Mouse (Mus musculus) MEL (cell line): ENCODE data around the gene Ifi47. TPM values are rescaled to one million over a fixed set of nuclear protein-coding genes. Genes with fewer than 3 reads are reported as not detected.

Source experiments
- DNase-seq: peaks from one replicate; pipeline ENCODE4 v3.0.0; 2011; ENCODE audit warnings: low read depth, low spot score
- H3K27ac ChIP-seq: 2 replicates; pipeline ENCODE4 v1.5.1; 2012; ENCODE audit warnings: low read depth, mild to moderate bottlenecking, control low read depth, low read length, moderate library complexity; ENCODE audit not compliant: control insufficient read depth
- H3K27me3 ChIP-seq, 2 experiments: fragments of 150-350 bp in 1 of 2; sonication (generic) in 1 of 2; 2 replicates each; pipeline ENCODE4 v1.6.1; 2012; ENCODE audit warnings: low read length in 2 of 2, mild to moderate bottlenecking in 2 of 2, improper control_type of control experiment in 1 of 2, moderate library complexity in 1 of 2; ENCODE audit not compliant: insufficient read depth in 2 of 2, control insufficient read depth in 1 of 2
- H3K36me3 ChIP-seq, 2 experiments: 2 replicates each; pipeline ENCODE4 v1.6.1; 2012 to 2014; ENCODE audit warnings: low read length in 2 of 2, improper control_type of control experiment in 1 of 2, inconsistent platforms in 1 of 2, mild to moderate bottlenecking in 1 of 2; ENCODE audit not compliant: insufficient read depth in 2 of 2, control insufficient read depth in 1 of 2
- H3K4me1 ChIP-seq, 2 experiments: fragments of 150-350 bp in 1 of 2; sonication (generic) in 1 of 2; 2 replicates each; pipeline ENCODE4 v1.6.1; 2012; ENCODE audit warnings: low read length in 2 of 2, improper control_type of control experiment in 1 of 2, mild to moderate bottlenecking in 1 of 2; ENCODE audit not compliant: insufficient read depth in 2 of 2, control insufficient read depth in 1 of 2
- H3K4me3 ChIP-seq, 2 experiments: fragments of 150-350 bp in 1 of 2; sonication (generic) in 1 of 2; 2 replicates each; pipeline ENCODE4 v1.5.1; 2012; ENCODE audit warnings: low read depth in 2 of 2, low read length in 2 of 2, mild to moderate bottlenecking in 2 of 2, moderate library complexity in 2 of 2, control low read depth in 1 of 2, improper control_type of control experiment in 1 of 2; ENCODE audit not compliant: control insufficient read depth in 1 of 2, insufficient read depth in 1 of 2
- H3K79me2 ChIP-seq: 2 replicates; pipeline ENCODE4 v1.6.1; 2012; ENCODE audit warnings: mild to moderate bottlenecking, low read length, moderate library complexity; ENCODE audit not compliant: control insufficient read depth, poor library complexity, insufficient read depth
- H3K9ac ChIP-seq: 2 replicates; pipeline ENCODE4 v1.6.1; 2012; ENCODE audit warnings: low read depth, mild to moderate bottlenecking, control low read depth, low read length, moderate library complexity; ENCODE audit not compliant: control insufficient read depth, poor library complexity, severe bottlenecking
- H3K9me3 ChIP-seq: fragments of 150-350 bp; sonication (generic); replicated peaks from 2 replicates; pipeline ENCODE4 v1.6.1; 2012; ENCODE audit warnings: mild to moderate bottlenecking, low read length, improper control_type of control experiment, moderate library complexity; ENCODE audit not compliant: insufficient read depth
- BHLHE40 ChIP-seq: IDR thresholded peaks from 2 replicates; pipeline ENCODE4 v1.6.1; 2012; ENCODE audit warnings: low read depth, mild to moderate bottlenecking, inconsistent platforms, low read length, improper control_type of control experiment, borderline replicate concordance
- CHD2 ChIP-seq: IDR thresholded peaks from 2 replicates; pipeline ENCODE4 v1.6.1; 2011; ENCODE audit warnings: low read length, improper control_type of control experiment
- CTCF ChIP-seq, 3 experiments: IDR thresholded peaks in 2 of 3; conservative IDR thresholded peaks in 1 of 3; 2 replicates each; pipeline ENCODE4 v1.5.1; 2011 to 2012; ENCODE audit warnings: low read length in 3 of 3, low read depth in 2 of 3, mild to moderate bottlenecking in 2 of 3, improper control_type of control experiment in 1 of 3, inconsistent platforms in 1 of 3, mixed read lengths in 1 of 3, moderate library complexity in 1 of 3; ENCODE audit not compliant: control insufficient read depth in 1 of 3, insufficient read depth in 1 of 3, poor library complexity in 1 of 3, severe bottlenecking in 1 of 3
- E2F4 ChIP-seq: IDR thresholded peaks from 2 replicates; pipeline ENCODE4 v1.6.1; 2011; ENCODE audit warnings: low read depth, low read length, improper control_type of control experiment, borderline replicate concordance
- ELF1 ChIP-seq: IDR thresholded peaks from 2 replicates; pipeline ENCODE4 v1.6.1; 2014; ENCODE audit warnings: low read depth, mild to moderate bottlenecking, inconsistent platforms, low read length, improper control_type of control experiment, moderate library complexity
- ETS1 ChIP-seq: IDR thresholded peaks from 2 replicates; pipeline ENCODE4 v1.6.1; 2012; ENCODE audit warnings: low read depth, mild to moderate bottlenecking, inconsistent platforms, low read length, improper control_type of control experiment, moderate library complexity
- GABPA ChIP-seq: IDR thresholded peaks from 2 replicates; pipeline ENCODE4 v1.6.1; 2012; ENCODE audit warnings: low read depth, mild to moderate bottlenecking, inconsistent platforms, low read length, improper control_type of control experiment, moderate library complexity
- GATA1 ChIP-seq: IDR thresholded peaks from 2 replicates; pipeline ENCODE4 v1.6.1; 2011; ENCODE audit warnings: low read depth, low read length, improper control_type of control experiment
- JUND ChIP-seq: IDR thresholded peaks from 2 replicates; pipeline ENCODE4 v1.6.1; 2011; ENCODE audit warnings: low read depth, mild to moderate bottlenecking, improper control_type of control experiment, low read length
- MAFK ChIP-seq: IDR thresholded peaks from 2 replicates; pipeline ENCODE4 v1.6.1; 2011; ENCODE audit warnings: low read depth, mild to moderate bottlenecking, low read length, improper control_type of control experiment, borderline replicate concordance
- MAZ ChIP-seq: IDR thresholded peaks from 2 replicates; pipeline ENCODE4 v1.6.1; 2012; ENCODE audit warnings: low read depth, mild to moderate bottlenecking, inconsistent platforms, low read length, improper control_type of control experiment
- MYC ChIP-seq: IDR thresholded peaks from 2 replicates; pipeline ENCODE4 v1.6.1; 2011; ENCODE audit warnings: low read depth, mild to moderate bottlenecking, low read length, improper control_type of control experiment, moderate library complexity
- NRF1 ChIP-seq: IDR thresholded peaks from 2 replicates; pipeline ENCODE4 v1.6.1; 2014; ENCODE audit warnings: low read depth, mild to moderate bottlenecking, inconsistent platforms, low read length, improper control_type of control experiment, moderate library complexity; ENCODE audit not compliant: poor library complexity, insufficient read depth, severe bottlenecking
- POLR2A ChIP-seq, 2 experiments: IDR thresholded peaks; 2 replicates each; pipeline ENCODE4 v1.6.1; 2011 to 2012; ENCODE audit warnings: low read length in 2 of 2, mild to moderate bottlenecking in 2 of 2, control low read depth in 1 of 2, improper control_type of control experiment in 1 of 2, low read depth in 1 of 2, moderate library complexity in 1 of 2; ENCODE audit not compliant: control insufficient read depth in 1 of 2, insufficient read depth in 1 of 2, poor library complexity in 1 of 2
- POLR2AphosphoS2 ChIP-seq: IDR thresholded peaks from 2 replicates; pipeline ENCODE4 v1.6.1; 2011; ENCODE audit warnings: low read length, improper control_type of control experiment
- RAD21 ChIP-seq: IDR thresholded peaks from 2 replicates; pipeline ENCODE4 v1.6.1; 2011; ENCODE audit warnings: mild to moderate bottlenecking, low read depth, low read length, improper control_type of control experiment
- RCOR1 ChIP-seq: IDR thresholded peaks from 2 replicates; pipeline ENCODE4 v1.6.1; 2012; ENCODE audit warnings: low read depth, mild to moderate bottlenecking, inconsistent platforms, low read length, improper control_type of control experiment
- SIN3A ChIP-seq: IDR thresholded peaks from 2 replicates; pipeline ENCODE4 v1.6.1; 2012; ENCODE audit warnings: low read length, improper control_type of control experiment, inconsistent platforms
- SMC3 ChIP-seq: IDR thresholded peaks from 2 replicates; pipeline ENCODE4 v1.6.1; 2011; ENCODE audit warnings: low read depth, low read length, improper control_type of control experiment
- TAL1 ChIP-seq: IDR thresholded peaks from 2 replicates; pipeline ENCODE4 v1.6.1; 2012; ENCODE audit warnings: mild to moderate bottlenecking, inconsistent platforms, low read length, moderate library complexity, mixed read lengths
- TBP ChIP-seq: IDR thresholded peaks from 2 replicates; pipeline ENCODE4 v1.8.0; 2011; ENCODE audit warnings: low read depth, low read length, improper control_type of control experiment
- TCF12 ChIP-seq: IDR thresholded peaks from 2 replicates; pipeline ENCODE4 v1.6.1; 2014; ENCODE audit warnings: low read depth, mild to moderate bottlenecking, inconsistent platforms, low read length, improper control_type of control experiment, moderate library complexity
- USF1 ChIP-seq: IDR thresholded peaks from 2 replicates; pipeline ENCODE4 v1.6.1; 2014; ENCODE audit warnings: low read depth, mild to moderate bottlenecking, inconsistent platforms, low read length, improper control_type of control experiment, moderate library complexity
- ZC3H11A ChIP-seq: IDR thresholded peaks from 2 replicates; pipeline ENCODE4 v1.6.1; 2012; ENCODE audit warnings: low read depth, mild to moderate bottlenecking, inconsistent platforms, low read length, improper control_type of control experiment
- ZKSCAN1 ChIP-seq: IDR thresholded peaks from 2 replicates; pipeline ENCODE4 v1.6.1; 2012; ENCODE audit warnings: low read depth, mild to moderate bottlenecking, inconsistent platforms, low read length, improper control_type of control experiment, moderate library complexity
- ZMIZ1 ChIP-seq: IDR thresholded peaks from 2 replicates; pipeline ENCODE4 v1.6.1; 2012; ENCODE audit warnings: low read depth, mild to moderate bottlenecking, inconsistent platforms, low read length, improper control_type of control experiment, moderate library complexity
- ZNF384 ChIP-seq: IDR thresholded peaks from 2 replicates; pipeline ENCODE4 v1.6.1; 2012; ENCODE audit warnings: low read depth, mild to moderate bottlenecking, inconsistent platforms, low read length, improper control_type of control experiment
- polyA plus RNA-seq, 2 experiments: library from polyadenylated mRNA; stranded (reverse) in 1 of 2; unstranded in 1 of 2; fragments of >175 nt in 1 of 2; fragments of >200 nt in 1 of 2; gene quantifications; 2 replicates each; pipeline versions ENCODE4 v1.2.1 to v1.2.4; 2012; ENCODE audit warnings: low replicate concordance in 2 of 2, low read depth in 1 of 2; ENCODE audit not compliant: insufficient read length in 2 of 2, insufficient read depth in 1 of 2, missing spikeins in 1 of 2
- total RNA-seq: library from RNA; depleted of rRNA; stranded (reverse); fragments of 300-350 nt; gene quantifications from 2 replicates; pipeline ENCODE4 v1.2.3, GENCODE M21; 2012

Ifi47 gene
- total and polyA plus RNA-seq, 3 experiments, result 26.4 to 35.2 TPM; not detected in 1

- TF ChIP-seq GABPA, result no peak
- TF ChIP-seq GATA1, result peak; percentile 59
- no peak for TF ChIP-seq TBP
- TF ChIP-seq NRF1, result no peak
- TF ChIP-seq ZC3H11A, result no peak
- no peak for TF ChIP-seq MAFK
- no peak for TF ChIP-seq SMC3
- TF ChIP-seq BHLHE40, result no peak
- no peak for TF ChIP-seq ZNF384
- peak; percentile 53; the same call in 1 of the 2 replicates for TF ChIP-seq MAZ
- TF ChIP-seq ELF1, result no peak
- TF ChIP-seq E2F4, result no peak
- no peak for TF ChIP-seq RCOR1
- peak; percentile 80 for TF ChIP-seq ETS1
- no peak for TF ChIP-seq TCF12
- no peak for TF ChIP-seq POLR2AphosphoS2
- no peak for TF ChIP-seq ZKSCAN1
- no peak for TF ChIP-seq POLR2A (IDR thresholded peaks at IDR 0.05; ENCODE audit: control insufficient read depth in 1 of 2, insufficient read depth in 1 of 2, low read depth in 1 of 2, low read length in 2 of 2, poor library complexity in 1 of 2)
- TF ChIP-seq SIN3A, result no peak; the same call in 1 of the 2 replicates
- no peak for TF ChIP-seq CTCF (IDR thresholded peaks at IDR 0.05 in 2 of 3, conservative IDR thresholded peaks at IDR 0.05 in 1 of 3; ENCODE audit: control insufficient read depth in 1 of 3, insufficient read depth in 1 of 3, low read depth in 2 of 3, low read length in 3 of 3, poor library complexity in 1 of 3, severe bottlenecking in 1 of 3)
- TF ChIP-seq RAD21, result no peak
- TF ChIP-seq MYC, result no peak
- no peak for TF ChIP-seq USF1
- TF ChIP-seq TAL1, result no peak
These were observed 5.0 kb downstream of the Ifi47 start (continued) for GRCm38 (mm10) chr11:49081356-49081755.

GRCm38 (mm10) chr11:49081886-49082285 lies 5.5 kb downstream of the Ifi47 start:
- Histone ChIP-seq H3K36me3 (peaks cover 0 to 78% of the 10 kb centered on the region in 2 experiments; a peak in 3 of 4 replicates), H3K27me3 (no peaks in the 10 kb centered on the region), H3K4me1 (peaks cover 56 to 61% of the 10 kb centered on the region in 2 experiments), H3K4me3 (peak overlapping the region; percentile 60 to 74), H3K9ac (peak overlapping the region; percentile 76), H3K79me2 (peaks cover 31% of the 10 kb centered on the region), H3K9me3 (no peaks in the 10 kb centered on the region), H3K27ac (peak overlapping the region; percentile 98)
- TF ChIP-seq TAL1 (no peak), JUND (no peak), RCOR1 (no peak), ZMIZ1 (no peak), CHD2 (no peak), ELF1 (peak; percentile 62), TCF12 (no peak)
- DNase-seq, result peak; percentile 61
